Mouse (Mus musculus) WW6 (cell line): ENCODE measurements at regions not wholly inside any gene's neighbourhood (a gene's known extent, or its start where the extent isn't known, plus 50 kb on each side); places are given as distances from the start of the nearest gene placed in this dataset.
A peak's percentile ranks its signal among the peaks of the same experiment; 100 is the strongest.

Experiments
- DNase-seq: peaks from one replicate; pipeline ENCODE4 v3.0.0-alpha.2; 2013; ENCODE audit warnings: low read depth, low spot score

DNA sequence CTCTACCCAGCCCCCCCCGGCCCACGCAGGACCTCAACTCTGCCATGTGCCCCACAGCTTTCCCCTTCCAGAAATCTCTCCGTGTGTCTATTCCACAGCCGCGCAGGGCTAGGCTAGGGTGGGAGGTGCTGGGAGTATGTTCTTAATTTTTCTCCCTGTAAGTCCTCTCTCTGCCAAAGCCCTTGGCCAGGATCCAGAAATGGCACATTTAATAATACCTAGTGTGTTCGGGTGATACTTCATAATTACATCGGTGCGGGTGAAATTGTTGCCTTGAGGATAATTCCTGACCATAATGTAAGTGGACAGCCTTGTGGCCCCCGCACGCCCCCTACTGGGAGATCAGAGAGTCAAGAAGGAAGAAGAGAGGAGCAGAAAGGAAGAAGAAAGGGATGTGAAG is 1093.5 kb downstream of the Mrps31 start:
- DNase-seq, result no peak

- DNase-seq, result no peak
Measured at GRCm38 (mm10) chr8:23505216-23505615, 1094.1 kb downstream of the Mrps31 start.

DNA sequence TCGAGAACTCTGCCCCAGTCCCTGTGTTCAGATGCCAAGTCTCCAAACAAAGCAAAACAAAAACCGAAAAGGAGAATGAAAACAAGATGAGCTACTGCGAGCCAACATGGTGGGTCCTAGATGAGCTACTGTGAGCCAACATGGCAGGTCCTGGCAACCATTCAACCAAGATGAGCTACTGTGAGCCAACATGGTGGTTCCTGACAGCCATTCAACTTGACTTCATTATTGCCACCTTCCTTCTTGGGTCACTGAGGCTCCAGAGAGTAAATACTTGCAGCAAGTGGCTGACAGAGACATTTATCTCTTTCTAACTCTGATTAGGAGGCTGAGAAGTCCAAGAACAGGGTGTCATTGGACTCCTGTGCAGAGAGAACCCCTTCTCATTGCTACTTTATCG is 1094.8 kb downstream of the Mrps31 start:
- DNase-seq, result no peak

- no peak for DNase-seq
Measured at GRCm38 (mm10) chr8:23507661-23508060, 1096.5 kb downstream of the Mrps31 start.

GRCm38 (mm10) chr8:23510076-23510475 is 1098.9 kb downstream of the Mrps31 start:
- no peak for DNase-seq

GRCm38 (mm10) chr8:23510561-23510960 is 1099.4 kb downstream of the Mrps31 start:
- no peak for DNase-seq

- DNase-seq, result no peak
Measured at GRCm38 (mm10) chr8:23511264-23511663, 1100.1 kb downstream of the Mrps31 start.

- DNase-seq, result no peak
Measured at GRCm38 (mm10) chr8:23511792-23512191, 1100.6 kb downstream of the Mrps31 start.

DNA sequence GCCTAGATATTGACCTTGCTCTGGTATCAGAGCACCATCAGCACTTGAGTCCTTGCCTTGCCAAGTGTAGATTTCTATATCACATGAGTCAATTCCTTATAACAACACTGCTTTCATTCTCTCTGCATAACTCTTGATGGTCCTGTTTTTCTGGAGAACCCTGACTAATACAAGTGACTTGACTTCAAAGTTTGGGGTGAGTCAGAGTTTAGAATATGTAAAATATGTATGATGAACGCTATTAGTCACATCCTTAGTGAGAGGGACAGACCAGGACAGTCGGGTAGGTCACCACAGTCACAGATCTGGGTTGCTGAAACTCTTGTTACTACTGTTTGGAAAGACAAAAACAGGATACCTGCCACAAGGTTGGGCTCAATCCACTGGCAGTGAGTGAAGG is 1105.3 kb downstream of the Mrps31 start:
- DNase-seq, result no peak

DNA sequence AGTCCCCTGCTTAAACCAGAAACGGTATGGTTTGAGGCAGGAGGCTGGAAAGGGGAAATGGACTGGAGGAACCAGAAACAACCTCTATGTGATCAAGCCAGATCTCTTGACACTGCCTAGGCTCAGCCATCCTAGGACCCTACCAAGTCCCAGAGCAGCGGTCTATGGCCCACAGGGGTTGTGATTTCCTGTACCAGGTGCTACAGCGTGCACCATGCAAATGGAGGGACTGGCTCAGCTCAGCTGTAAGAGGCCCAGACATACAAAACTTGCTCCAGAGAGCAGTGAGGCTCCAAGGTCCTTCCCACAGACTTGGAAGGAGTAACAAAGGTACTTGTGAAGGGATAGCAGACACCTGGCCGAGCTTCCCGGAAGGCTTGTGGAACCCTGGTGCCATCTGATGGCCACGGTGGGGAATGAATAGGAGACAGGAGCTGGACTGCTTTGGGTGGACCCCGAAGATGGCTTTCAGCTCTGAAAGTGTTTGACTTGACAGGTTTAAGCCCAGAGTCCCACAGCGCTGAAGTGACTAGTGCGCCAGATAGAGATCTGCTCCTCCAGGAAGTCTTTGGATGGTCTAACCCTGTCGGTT is 1120.5 kb downstream of the Mrps31 start:
- DNase-seq, result peak; percentile 50

- no peak for DNase-seq
Measured at GRCm38 (mm10) chr8:23537681-23538359, 1126.7 kb downstream of the Mrps31 start.

GRCm38 (mm10) chr8:23553565-23554473 is 1142.7 kb downstream of the Mrps31 start:
- DNase-seq, result no peak

DNA sequence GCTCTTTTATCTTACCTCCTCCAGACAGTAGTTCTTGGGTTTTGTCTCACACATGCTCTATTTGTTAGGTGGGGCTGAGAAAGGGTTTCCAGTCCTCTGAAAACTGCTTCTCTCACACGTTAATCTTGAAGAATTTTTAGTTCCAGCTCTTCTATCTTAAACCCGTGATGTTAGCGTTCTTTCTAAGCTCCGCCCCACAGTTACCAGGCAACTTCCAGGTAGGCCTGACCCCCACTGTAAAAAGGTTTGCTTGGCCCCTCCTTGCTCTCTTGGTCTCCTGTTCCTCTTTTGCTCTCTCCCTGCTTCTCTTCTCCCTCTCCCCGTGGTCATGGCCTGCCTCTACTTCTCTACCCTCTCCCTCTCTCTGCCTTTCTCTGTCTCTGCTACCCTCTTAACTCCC is 1149.7 kb downstream of the Mrps31 start:
- no peak for DNase-seq

DNA sequence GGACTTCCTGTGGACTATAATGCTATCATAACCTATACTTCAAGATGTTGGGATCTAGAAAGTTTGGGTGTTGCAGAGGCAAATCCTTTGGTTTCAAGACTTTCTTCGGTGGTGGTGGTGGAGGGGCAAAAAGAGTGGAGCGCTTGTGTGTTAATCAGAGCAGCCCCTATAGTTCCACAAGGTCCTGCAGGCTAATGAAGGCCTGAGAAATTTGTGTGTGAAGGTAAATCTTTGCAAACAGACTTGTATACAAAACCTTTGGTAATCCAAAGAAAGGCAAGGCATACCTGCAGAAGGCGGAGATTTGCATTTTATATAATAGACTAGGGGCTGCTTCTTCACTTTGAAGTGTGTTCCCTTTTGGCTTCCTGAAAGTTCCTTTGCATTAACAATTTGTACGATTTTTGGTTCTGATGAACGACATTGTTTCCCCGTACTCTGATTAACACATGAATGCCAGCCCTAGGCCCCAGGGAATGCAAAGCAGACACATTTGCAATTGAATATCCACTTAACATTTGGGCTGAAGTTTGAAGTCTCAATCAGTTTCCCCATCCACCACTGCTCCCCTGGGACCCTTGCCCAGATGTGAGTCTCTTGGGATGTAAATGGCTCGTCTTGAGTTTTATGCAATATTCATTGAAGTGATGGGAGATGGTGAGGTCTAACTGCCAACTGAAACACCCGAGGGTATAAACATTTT is 1150.7 kb downstream of the Mrps31 start:
- DNase-seq, result peak; percentile 81

DNA sequence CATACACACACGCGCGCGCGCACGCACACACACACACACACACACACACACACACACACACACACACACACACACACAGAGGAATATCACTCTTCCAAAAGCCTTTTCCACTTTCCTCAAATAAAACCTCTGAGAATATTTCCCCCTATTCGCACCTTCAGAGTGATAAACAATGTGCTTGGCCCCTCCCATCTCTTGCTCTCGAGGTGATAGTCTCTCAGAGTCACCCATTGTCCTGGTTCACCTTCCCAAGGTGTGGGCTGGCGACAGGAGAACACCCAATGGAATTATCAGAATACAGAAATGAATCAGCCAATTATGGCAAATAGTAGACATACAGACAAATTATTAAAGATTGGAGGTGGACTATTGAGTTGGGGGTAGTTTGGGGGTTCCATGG is 1151.3 kb downstream of the Mrps31 start:
- DNase-seq, result peak; percentile 42

GRCm38 (mm10) chr8:23563065-23564020 is 1152.2 kb downstream of the Mrps31 start:
- peak; percentile 24 for DNase-seq

GRCm38 (mm10) chr8:23567906-23568305 is 1156.7 kb downstream of the Mrps31 start:
- DNase-seq, result no peak

- DNase-seq, result no peak
Measured at GRCm38 (mm10) chr8:23571338-23571737, 1154.3 kb downstream of the Adam3 start.

DNA sequence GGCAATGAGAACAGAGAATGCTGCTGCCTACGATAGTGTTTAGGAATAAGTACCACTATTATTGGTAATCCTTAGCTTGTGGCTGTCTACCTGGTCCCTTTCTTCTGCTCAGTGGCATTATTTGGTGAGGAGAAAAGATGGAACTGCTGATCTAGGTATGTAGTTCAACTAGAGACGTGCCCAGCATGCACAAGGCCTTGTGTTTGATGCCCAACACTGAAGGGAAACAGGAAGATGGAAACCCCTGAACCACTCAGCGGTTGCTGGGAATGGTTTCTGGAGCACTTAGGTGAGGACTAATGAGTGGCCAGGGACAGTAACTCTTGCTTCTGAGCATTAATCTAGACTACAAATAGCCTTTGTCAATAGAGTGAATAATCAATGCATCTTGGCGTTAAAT is 1145.5 kb downstream of the Adam3 start:
- DNase-seq, result no peak

GRCm38 (mm10) chr8:23580701-23581100 is 1145.0 kb downstream of the Adam3 start:
- DNase-seq, result no peak
